Mouse (Mus musculus): ENCODE data around the gene Gstm7. TPM values are rescaled to one million over a fixed set of nuclear protein-coding genes. Genes with fewer than 3 reads are reported as not detected.
A peak's percentile ranks its signal among the peaks of the same experiment; 100 is the strongest.
"Not testable (repeated sequence)": the region's sequence is repeated elsewhere in the genome, so short reads cannot be mapped to it uniquely, and the experiment has no call there.

The Gstm7 gene
- polyA plus RNA-seq, 1 experiment from 2014 or later: 54.6 TPM

- DNase-seq (ENCODE audit: low spot score): no peak
- WGBS: 63% methylated on average over 5 of the region's 5 CpGs
Observed at GRCm38 (mm10) chr3:107964656-107965308, 33.2 kb upstream of the Gstm7 start.

GRCm38 (mm10) chr3:107964026-107964425 is 32.4 kb upstream of the Gstm7 start:
- no peaks in the 10 kb centered on the region for H3K36me3 ChIP-seq (replicated peaks; ENCODE audit: control insufficient read depth, insufficient read depth)
- DNase-seq (ENCODE audit: low spot score) (no peak), ATAC-seq (ENCODE audit: low FRiP score) (no peak)
- no peaks in the 10 kb centered on the region for H3K9me3 ChIP-seq (ENCODE audit: control insufficient read depth, low read length)
- H3K9ac ChIP-seq: no peak overlapping the region
- H3K4me1 ChIP-seq (replicated peaks; ENCODE audit: control insufficient read depth, insufficient read depth, low read length): 0 out of 2 replicates have a peak, but pooled peaks cover 5% of the 10 kb centered on the region
- H3K27ac ChIP-seq: no peak overlapping the region
- WGBS: 83% methylated on average over 4 of the region's 4 CpGs
- H3K4me3 ChIP-seq (replicated peaks; ENCODE audit: low read length): no peak overlapping the region
- no peak overlapping the region for H3K4me2 ChIP-seq (replicated peaks)
- no peaks in the 10 kb centered on the region for H3K27me3 ChIP-seq (ENCODE audit: control insufficient read depth, insufficient read depth, low read length)

More at GRCm38 (mm10) chr3:107964656-107965308, 33.2 kb upstream of the Gstm7 start:
- Histone ChIP-seq H3K27me3 (ENCODE audit: control insufficient read depth, insufficient read depth, low read length) (no peaks in the 10 kb centered on the region), H3K9me3 (ENCODE audit: control insufficient read depth, low read length) (no peaks in the 10 kb centered on the region), H3K27ac (no peak overlapping the region), H3K4me3 (replicated peaks; ENCODE audit: low read length) (no peak overlapping the region), H3K9ac (no peak overlapping the region), H3K4me2 (replicated peaks) (no peak overlapping the region), H3K36me3 (replicated peaks; ENCODE audit: control insufficient read depth, insufficient read depth) (no peaks in the 10 kb centered on the region), H3K4me1 (replicated peaks; ENCODE audit: control insufficient read depth, insufficient read depth, low read length) (0 out of 2 replicates have a peak, but pooled peaks cover 5% of the 10 kb centered on the region)
- ATAC-seq (ENCODE audit: low FRiP score): no peak

- not testable (repeated sequence) for H3K9ac ChIP-seq; H3K27ac ChIP-seq; H3K4me2 ChIP-seq (replicated peaks); H3K4me3 ChIP-seq (replicated peaks; ENCODE audit: low read length); H3K36me3 ChIP-seq (replicated peaks; ENCODE audit: control insufficient read depth, insufficient read depth); H3K9me3 ChIP-seq (ENCODE audit: control insufficient read depth, low read length); ATAC-seq (ENCODE audit: low FRiP score); H3K27me3 ChIP-seq (ENCODE audit: control insufficient read depth, insufficient read depth, low read length); H3K4me1 ChIP-seq (replicated peaks; ENCODE audit: control insufficient read depth, insufficient read depth, low read length); DNase-seq (ENCODE audit: low spot score)
- 93% methylated on average over 9 of the region's 9 CpGs for WGBS
Observed at GRCm38 (mm10) chr3:107955260-107955659, 23.6 kb upstream of the Gstm7 start.

GRCm38 (mm10) chr3:107953906-107954305 is 22.3 kb upstream of the Gstm7 start:
- Histone ChIP-seq H3K9ac (no peak overlapping the region), H3K36me3 (replicated peaks; ENCODE audit: control insufficient read depth, insufficient read depth) (no peaks in the 10 kb centered on the region), H3K9me3 (ENCODE audit: control insufficient read depth, low read length) (no peaks in the 10 kb centered on the region), H3K4me1 (replicated peaks; ENCODE audit: control insufficient read depth, insufficient read depth, low read length) (no peaks in the 10 kb centered on the region), H3K4me2 (replicated peaks) (no peak overlapping the region), H3K27me3 (ENCODE audit: control insufficient read depth, insufficient read depth, low read length) (no peaks in the 10 kb centered on the region), H3K27ac (no peak overlapping the region), H3K4me3 (replicated peaks; ENCODE audit: low read length) (no peak overlapping the region)
- DNase-seq (ENCODE audit: low spot score): no peak
- 87% methylated on average over 5 of the region's 5 CpGs for WGBS
- ATAC-seq (ENCODE audit: low FRiP score): peak; percentile 53; the same call in 1 of the 2 replicates

GRCm38 (mm10) chr3:107953328-107953755 is 21.7 kb upstream of the Gstm7 start:
- DNase-seq (ENCODE audit: low spot score): peak; percentile 58
- Histone ChIP-seq H3K4me3 (replicated peaks; ENCODE audit: low read length) (no peak overlapping the region), H3K27me3 (ENCODE audit: control insufficient read depth, insufficient read depth, low read length) (no peaks in the 10 kb centered on the region), H3K9me3 (ENCODE audit: control insufficient read depth, low read length) (no peaks in the 10 kb centered on the region), H3K9ac (no peak overlapping the region), H3K36me3 (replicated peaks; ENCODE audit: control insufficient read depth, insufficient read depth) (no peaks in the 10 kb centered on the region), H3K27ac (no peak overlapping the region), H3K4me1 (replicated peaks; ENCODE audit: control insufficient read depth, insufficient read depth, low read length) (no peaks in the 10 kb centered on the region), H3K4me2 (replicated peaks) (no peak overlapping the region)
- 25% methylated on average over 6 of the region's 6 CpGs for WGBS
- ATAC-seq (ENCODE audit: low FRiP score): peak; percentile 80; the same call in 1 of the 2 replicates

- 86% methylated on average over 11 of the region's 11 CpGs for WGBS
- H3K36me3 ChIP-seq (replicated peaks; ENCODE audit: control insufficient read depth, insufficient read depth): no peaks in the 10 kb centered on the region
- H3K9me3 ChIP-seq (ENCODE audit: control insufficient read depth, low read length): no peaks in the 10 kb centered on the region
- no peak overlapping the region for H3K9ac ChIP-seq
- DNase-seq (ENCODE audit: low spot score) (no peak), ATAC-seq (ENCODE audit: low FRiP score) (no peak)
- H3K27me3 ChIP-seq (ENCODE audit: control insufficient read depth, insufficient read depth, low read length): no peaks in the 10 kb centered on the region
- H3K4me2 ChIP-seq (replicated peaks): no peak overlapping the region
- H3K4me3 ChIP-seq (replicated peaks; ENCODE audit: low read length): no peak overlapping the region
- H3K4me1 ChIP-seq (replicated peaks; ENCODE audit: control insufficient read depth, insufficient read depth, low read length): no peaks in the 10 kb centered on the region
- H3K27ac ChIP-seq: no peak overlapping the region
Observed at GRCm38 (mm10) chr3:107950531-107950930, 18.9 kb upstream of the Gstm7 start.

GRCm38 (mm10) chr3:107949461-107949860 is 17.8 kb upstream of the Gstm7 start:
- not testable (repeated sequence) for H3K4me2 ChIP-seq (replicated peaks); H3K27ac ChIP-seq; ATAC-seq (ENCODE audit: low FRiP score); H3K9me3 ChIP-seq (ENCODE audit: control insufficient read depth, low read length); H3K36me3 ChIP-seq (replicated peaks; ENCODE audit: control insufficient read depth, insufficient read depth); DNase-seq (ENCODE audit: low spot score); H3K4me1 ChIP-seq (replicated peaks; ENCODE audit: control insufficient read depth, insufficient read depth, low read length); H3K4me3 ChIP-seq (replicated peaks; ENCODE audit: low read length); H3K9ac ChIP-seq; H3K27me3 ChIP-seq (ENCODE audit: control insufficient read depth, insufficient read depth, low read length)
- WGBS: 94% methylated on average over 1 of the region's 1 CpGs

- ATAC-seq (ENCODE audit: low FRiP score) (no peak), DNase-seq (ENCODE audit: low spot score) (no peak)
- Histone ChIP-seq H3K9me3 (ENCODE audit: control insufficient read depth, low read length) (no peaks in the 10 kb centered on the region), H3K27ac (no peak overlapping the region), H3K27me3 (ENCODE audit: control insufficient read depth, insufficient read depth, low read length) (no peaks in the 10 kb centered on the region), H3K4me3 (replicated peaks; ENCODE audit: low read length) (no peak overlapping the region), H3K4me2 (replicated peaks) (no peak overlapping the region), H3K4me1 (replicated peaks; ENCODE audit: control insufficient read depth, insufficient read depth, low read length) (0 out of 2 replicates have a peak, but pooled peaks cover 3% of the 10 kb centered on the region), H3K9ac (no peak overlapping the region), H3K36me3 (replicated peaks; ENCODE audit: control insufficient read depth, insufficient read depth) (no peaks in the 10 kb centered on the region)
- WGBS: 67% methylated on average over 4 of the region's 4 CpGs
Observed at GRCm38 (mm10) chr3:107945729-107946128, 14.1 kb upstream of the Gstm7 start.

- H3K9ac ChIP-seq: peak within 1 kb of the TSS; percentile 34; the same call in 1 of the 2 replicates
- peak within 1 kb of the TSS; percentile 11; the same call in 1 of the 2 replicates for H3K4me3 ChIP-seq (replicated peaks; ENCODE audit: low read length)
- H3K27ac ChIP-seq: no peak within 1 kb of the TSS
- H3K9me3 ChIP-seq (ENCODE audit: control insufficient read depth, low read length): no peaks in the 10 kb centered on the region
- H3K27me3 ChIP-seq (ENCODE audit: control insufficient read depth, insufficient read depth, low read length): no peaks in the 10 kb centered on the region
- ATAC-seq (ENCODE audit: low FRiP score): peak; percentile 77; the same call in 1 of the 2 replicates
- no peaks in the 10 kb centered on the region for H3K36me3 ChIP-seq (replicated peaks; ENCODE audit: control insufficient read depth, insufficient read depth)
- H3K4me2 ChIP-seq (replicated peaks): peak within 1 kb of the TSS; percentile 43
- DNase-seq (ENCODE audit: low spot score): peak; percentile 65
- 0 out of 2 replicates have a peak, but pooled peaks cover 6% of the 10 kb centered on the region for H3K4me1 ChIP-seq (replicated peaks; ENCODE audit: control insufficient read depth, insufficient read depth, low read length)
- 18% methylated on average over 20 of the region's 20 CpGs for WGBS
Observed at GRCm38 (mm10) chr3:107943239-107943990, 11.8 kb upstream of the Gstm7 start, which contains the start of gene Gstm6. Gstm6 (minus strand) TSS chr3:107943749.
